Mouse (Mus musculus) intestine, embryonic 14.5 days (tissue): ENCODE measurements at regions not wholly inside any gene's neighbourhood (a gene's known extent, or its start where the extent isn't known, plus 50 kb on each side); places are given as distances from the start of the nearest gene placed in this dataset.

ENCODE experiments used
- ATAC-seq: fragments of 200-750 bp; cut with Nextera tagmentation; replicated peaks from 2 replicates; pipeline ENCODE4 v1.8.0; 2017; ENCODE audit warnings: low read depth, moderate number of reproducible peaks, moderate TSS enrichment, moderate library complexity; ENCODE audit not compliant: low FRiP score, low TSS enrichment
- DNase-seq: peaks from one replicate; pipeline ENCODE4 v3.0.0-alpha.2; 2018; ENCODE audit warnings: low spot score
- H3K27ac ChIP-seq: fragments of 300-500 bp; sonication (generic); 2 replicates; pipeline ENCODE4 v1.5.1; 2014; ENCODE audit warnings: low read depth, mild to moderate bottlenecking, control low read depth
- H3K27me3 ChIP-seq: fragments of 300-500 bp; sonication (generic); replicated peaks from 2 replicates; pipeline ENCODE4 v1.6.1; 2014; ENCODE audit warnings: low read length, control low read depth; ENCODE audit not compliant: control insufficient read depth, insufficient read depth
- H3K36me3 ChIP-seq: fragments of 300-500 bp; sonication (generic); 2 replicates; pipeline ENCODE4 v1.6.1; 2014; ENCODE audit warnings: low read length, control low read depth; ENCODE audit not compliant: control insufficient read depth, insufficient read depth
- H3K4me1 ChIP-seq: fragments of 300-500 bp; sonication (generic); replicated peaks from 2 replicates; pipeline ENCODE4 v1.6.1; 2014; ENCODE audit warnings: low read length, control low read depth, mixed read lengths; ENCODE audit not compliant: control insufficient read depth, insufficient read depth
- H3K4me2 ChIP-seq: fragments of 300-500 bp; sonication (generic); 2 replicates; pipeline ENCODE4 v1.6.1; 2014; ENCODE audit warnings: low read length
- H3K4me3 ChIP-seq: fragments of 300-500 bp; sonication (generic); 2 replicates; pipeline ENCODE4 v1.5.1; 2014; ENCODE audit warnings: low read depth, low read length, control low read depth, mixed read lengths
- H3K9ac ChIP-seq: fragments of 300-500 bp; sonication (generic); 2 replicates; pipeline ENCODE4 v1.6.1; 2014; ENCODE audit warnings: mild to moderate bottlenecking, low read length
- H3K9me3 ChIP-seq: fragments of 300-500 bp; sonication (generic); 2 replicates; pipeline ENCODE4 v1.6.1; 2016; ENCODE audit warnings: low read length, control low read depth; ENCODE audit not compliant: control insufficient read depth
- WGBS: fragments of 180-500 bp; shearing (Covaris S2); extraction: QIAGEN DNeasy Blood & Tissue Kit; methylation state at CpG from one replicate; pipeline ENCODE4 v1.1.7; 2014; 5-methylcytosine and 5-hydroxymethylcytosine counted together

- H3K4me1 ChIP-seq = no peaks in the 10 kb centered on the region
- no peaks in the 10 kb centered on the region for H3K36me3 ChIP-seq
- no peak overlapping the region for H3K27ac ChIP-seq
- H3K9me3 ChIP-seq = no peaks in the 10 kb centered on the region
- H3K4me2 ChIP-seq = no peak overlapping the region
- 70% methylated on average over 1 of the region's 1 CpGs for WGBS
- no peaks in the 10 kb centered on the region for H3K27me3 ChIP-seq
- H3K9ac ChIP-seq = no peak overlapping the region
- DNase-seq (no peak), ATAC-seq (no peak)
- H3K4me3 ChIP-seq = no peak overlapping the region
These were observed 88.0 kb upstream of the Nr2f2 start for GRCm38 (mm10) chr7:70454525-70454924.

DNA sequence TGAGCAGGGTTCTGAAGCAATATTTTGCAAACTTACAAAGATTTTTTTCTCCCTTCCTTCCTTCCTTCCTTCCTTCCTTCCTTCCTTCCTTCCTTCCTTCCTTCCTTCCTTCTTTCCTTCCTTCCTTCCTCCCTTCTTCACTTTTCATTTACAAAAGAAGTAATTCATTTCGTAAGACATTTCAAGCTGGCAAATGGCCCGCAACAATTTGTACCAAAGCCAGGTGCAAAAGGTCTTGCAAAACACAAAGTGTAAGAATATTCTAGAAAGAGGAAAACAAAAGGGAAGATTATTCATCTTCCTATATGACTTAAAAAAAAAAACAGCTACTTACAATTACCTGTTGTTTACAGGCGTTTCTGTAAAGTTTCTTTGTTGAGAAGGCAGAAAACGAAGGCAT, 86.3 kb upstream of the Nr2f2 start:
- H3K4me2 ChIP-seq = no peak overlapping the region
- H3K4me1 ChIP-seq = no peaks in the 10 kb centered on the region
- no peaks in the 10 kb centered on the region for H3K27me3 ChIP-seq
- H3K4me3 ChIP-seq = no peak overlapping the region
- no peaks in the 10 kb centered on the region for H3K36me3 ChIP-seq
- no peak overlapping the region for H3K27ac ChIP-seq
- no peak overlapping the region for H3K9ac ChIP-seq
- WGBS = 79% methylated on average over 4 of the region's 4 CpGs
- DNase-seq = no peak
- ATAC-seq = no peak
- H3K9me3 ChIP-seq = no peaks in the 10 kb centered on the region

GRCm38 (mm10) chr7:70438908-70439307, 72.4 kb upstream of the Nr2f2 start:
- Histone ChIP-seq H3K4me1 (peaks cover 3% of the 10 kb centered on the region), H3K36me3 (no peaks in the 10 kb centered on the region), H3K27ac (no peak overlapping the region), H3K9ac (no peak overlapping the region), H3K4me3 (no peak overlapping the region), H3K4me2 (no peak overlapping the region), H3K27me3 (no peaks in the 10 kb centered on the region), H3K9me3 (no peaks in the 10 kb centered on the region)
- DNase-seq (no peak), ATAC-seq (no peak)
- 97% methylated on average over 6 of the region's 6 CpGs for WGBS

GRCm38 (mm10) chr7:70433838-70434237, 67.3 kb upstream of the Nr2f2 start:
- H3K4me3 ChIP-seq = no peak overlapping the region
- 0 out of 2 replicates have a peak overlapping the region, but pooled peaks have one; percentile 22 for H3K27ac ChIP-seq
- peak overlapping the region; percentile 28 for H3K4me2 ChIP-seq
- DNase-seq (peak; percentile 66), ATAC-seq (no peak)
- WGBS = 12% methylated on average over 8 of the region's 8 CpGs
- peaks cover 13% of the 10 kb centered on the region for H3K4me1 ChIP-seq
- no peaks in the 10 kb centered on the region for H3K9me3 ChIP-seq
- no peaks in the 10 kb centered on the region for H3K36me3 ChIP-seq
- H3K27me3 ChIP-seq = no peaks in the 10 kb centered on the region
- no peak overlapping the region for H3K9ac ChIP-seq

DNA sequence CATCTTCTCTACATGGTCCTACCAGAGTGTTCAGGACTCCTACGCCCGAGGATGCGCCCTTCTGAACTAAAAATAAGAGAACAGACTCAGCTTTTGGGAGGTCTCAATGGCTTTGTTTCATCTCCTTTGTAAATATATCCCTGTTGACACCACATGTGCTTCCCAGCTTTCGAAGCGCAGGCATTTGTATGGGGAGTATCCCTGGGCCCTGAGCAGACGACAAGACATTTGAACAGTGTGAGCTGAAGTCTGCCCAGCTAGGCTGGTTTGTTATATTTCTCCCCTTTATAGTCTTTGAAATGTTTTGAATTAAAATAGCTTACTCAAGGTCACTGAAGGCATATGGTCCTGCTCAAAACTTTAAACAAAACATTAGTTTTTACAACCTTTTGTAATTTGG, 66.8 kb upstream of the Nr2f2 start:
- Histone ChIP-seq H3K4me2 (peak overlapping the region; percentile 28), H3K4me1 (peaks cover 13% of the 10 kb centered on the region), H3K4me3 (no peak overlapping the region), H3K27me3 (no peaks in the 10 kb centered on the region), H3K9me3 (no peaks in the 10 kb centered on the region), H3K36me3 (no peaks in the 10 kb centered on the region), H3K27ac (no peak overlapping the region), H3K9ac (no peak overlapping the region)
- ATAC-seq (no peak), DNase-seq (peak; percentile 57)
- 36% methylated on average over 6 of the region's 6 CpGs for WGBS

DNA sequence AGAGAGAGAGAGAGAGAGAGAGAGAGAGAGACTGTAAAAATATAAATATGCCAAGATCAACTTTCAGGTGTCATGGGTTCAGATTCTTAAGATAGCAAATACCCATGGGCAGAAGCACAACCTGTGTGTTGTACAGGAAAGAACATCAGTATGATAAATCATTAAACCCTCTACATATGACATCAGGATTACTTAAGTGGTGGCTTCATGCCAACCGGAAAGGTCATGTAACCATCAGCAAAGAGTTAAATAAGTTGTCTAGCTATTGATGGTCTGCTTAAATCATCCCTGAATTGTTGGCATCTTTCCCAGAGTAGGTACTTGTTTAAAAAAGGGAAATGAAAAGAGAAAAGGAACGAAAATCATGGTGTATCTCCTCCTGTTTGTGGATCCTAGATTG, 65.2 kb upstream of the Nr2f2 start:
- Histone ChIP-seq H3K4me2 (no peak overlapping the region), H3K27ac (no peak overlapping the region), H3K9me3 (no peaks in the 10 kb centered on the region), H3K36me3 (no peaks in the 10 kb centered on the region), H3K4me1 (peaks cover 13% of the 10 kb centered on the region), H3K27me3 (no peaks in the 10 kb centered on the region), H3K9ac (no peak overlapping the region), H3K4me3 (no peak overlapping the region)
- DNase-seq (no peak), ATAC-seq (no peak)
- 37% methylated on average over 2 of the region's 2 CpGs for WGBS

DNA sequence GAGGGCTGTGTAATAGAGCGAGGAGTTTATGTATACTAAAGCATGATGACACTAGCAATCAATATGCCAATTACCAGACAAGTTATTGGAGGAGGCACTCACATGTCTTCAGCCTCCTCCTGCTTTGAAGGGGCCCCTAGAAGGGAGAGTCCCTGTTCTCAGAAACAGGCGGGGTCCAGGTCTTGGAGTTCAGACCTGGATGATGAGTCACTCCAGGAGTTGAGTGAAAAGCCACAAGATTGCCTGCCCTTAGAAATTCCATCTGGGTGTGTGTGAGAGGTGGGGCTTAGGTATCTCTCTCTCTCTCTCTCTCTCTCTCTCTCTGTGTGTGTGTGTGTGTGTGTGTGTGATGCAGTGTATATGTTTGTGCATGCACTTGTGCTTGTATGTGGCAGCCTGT, 62.8 kb upstream of the Nr2f2 start:
- Histone ChIP-seq H3K9ac (no peak overlapping the region), H3K27me3 (no peaks in the 10 kb centered on the region), H3K4me1 (peaks cover 13% of the 10 kb centered on the region), H3K36me3 (no peaks in the 10 kb centered on the region), H3K4me2 (no peak overlapping the region), H3K9me3 (no peaks in the 10 kb centered on the region), H3K27ac (no peak overlapping the region), H3K4me3 (no peak overlapping the region)
- no peak for DNase-seq
- ATAC-seq = peak; percentile 77
- WGBS = 26% methylated on average over 2 of the region's 2 CpGs

DNA sequence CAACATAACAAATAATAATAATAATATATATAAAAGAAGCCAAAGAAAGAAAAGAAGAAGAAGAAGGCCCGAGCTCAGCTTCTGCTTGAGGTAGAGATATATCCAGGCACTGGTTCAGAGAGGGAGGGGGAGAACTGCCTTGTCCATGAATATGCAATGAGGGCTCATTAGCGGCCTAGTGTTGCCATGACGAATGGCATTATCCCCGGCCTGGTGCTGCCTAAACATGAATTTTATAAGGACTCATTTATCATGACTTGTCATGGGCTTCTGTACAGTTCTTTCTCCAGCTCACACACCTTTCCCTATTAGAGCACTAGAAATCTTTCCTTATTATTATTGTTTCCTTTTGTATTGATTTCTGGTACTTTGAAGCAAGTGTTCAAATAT, 57.7 kb upstream of the Nr2f2 start:
- H3K27ac ChIP-seq = no peak overlapping the region
- no peak overlapping the region for H3K9ac ChIP-seq
- H3K4me2 ChIP-seq = no peak overlapping the region
- H3K4me1 ChIP-seq = no peaks in the 10 kb centered on the region; the same call in 1 of the 2 replicates
- no peaks in the 10 kb centered on the region for H3K9me3 ChIP-seq
- no peaks in the 10 kb centered on the region for H3K36me3 ChIP-seq
- WGBS = 66% methylated on average over 4 of the region's 4 CpGs
- DNase-seq (no peak), ATAC-seq (no peak)
- no peaks in the 10 kb centered on the region for H3K27me3 ChIP-seq
- no peak overlapping the region for H3K4me3 ChIP-seq

DNA sequence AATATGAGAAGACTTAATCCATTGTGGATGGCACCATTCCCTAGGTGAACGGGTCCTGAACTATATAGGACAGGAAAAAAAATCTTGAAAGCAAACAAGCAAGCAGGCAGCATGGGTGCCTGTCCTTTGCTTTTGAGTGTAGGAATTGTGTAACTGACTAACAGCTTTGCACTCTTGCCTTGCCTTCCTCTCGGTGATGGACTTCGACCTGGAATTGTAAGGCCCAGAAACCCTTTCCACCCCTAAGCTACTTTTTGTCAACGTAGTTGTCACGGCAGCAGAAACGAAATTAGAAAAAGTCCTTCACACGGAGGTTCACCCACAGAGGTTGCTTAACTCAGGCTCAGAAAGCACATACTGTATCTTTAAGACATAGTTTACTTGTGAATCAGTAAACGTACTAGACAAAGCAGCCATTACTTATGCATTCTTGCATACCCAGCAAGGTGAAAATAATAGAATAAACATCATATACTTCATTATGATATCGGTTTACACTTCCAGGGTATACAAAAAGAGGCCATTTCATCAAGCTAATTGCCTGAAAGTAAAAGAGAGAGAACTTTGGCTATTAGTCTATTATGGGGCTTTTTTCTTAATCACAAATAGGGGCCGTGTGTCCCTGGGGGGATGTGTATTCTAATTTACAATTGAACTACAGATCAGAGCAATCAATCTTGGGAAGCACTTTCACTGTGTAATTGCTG, 57.1 kb upstream of the Nr2f2 start:
- Histone ChIP-seq H3K9me3 (no peaks in the 10 kb centered on the region), H3K9ac (no peak overlapping the region), H3K27me3 (no peaks in the 10 kb centered on the region), H3K27ac (no peak overlapping the region), H3K36me3 (no peaks in the 10 kb centered on the region), H3K4me1 (no peaks in the 10 kb centered on the region; the same call in 1 of the 2 replicates), H3K4me2 (no peak overlapping the region), H3K4me3 (no peak overlapping the region)
- 66% methylated on average over 10 of the region's 10 CpGs for WGBS
- DNase-seq (no peak), ATAC-seq (no peak)
